Comparison of ENCODE assay signal across 34 mouse cellular contexts in the genomic region with DNA sequence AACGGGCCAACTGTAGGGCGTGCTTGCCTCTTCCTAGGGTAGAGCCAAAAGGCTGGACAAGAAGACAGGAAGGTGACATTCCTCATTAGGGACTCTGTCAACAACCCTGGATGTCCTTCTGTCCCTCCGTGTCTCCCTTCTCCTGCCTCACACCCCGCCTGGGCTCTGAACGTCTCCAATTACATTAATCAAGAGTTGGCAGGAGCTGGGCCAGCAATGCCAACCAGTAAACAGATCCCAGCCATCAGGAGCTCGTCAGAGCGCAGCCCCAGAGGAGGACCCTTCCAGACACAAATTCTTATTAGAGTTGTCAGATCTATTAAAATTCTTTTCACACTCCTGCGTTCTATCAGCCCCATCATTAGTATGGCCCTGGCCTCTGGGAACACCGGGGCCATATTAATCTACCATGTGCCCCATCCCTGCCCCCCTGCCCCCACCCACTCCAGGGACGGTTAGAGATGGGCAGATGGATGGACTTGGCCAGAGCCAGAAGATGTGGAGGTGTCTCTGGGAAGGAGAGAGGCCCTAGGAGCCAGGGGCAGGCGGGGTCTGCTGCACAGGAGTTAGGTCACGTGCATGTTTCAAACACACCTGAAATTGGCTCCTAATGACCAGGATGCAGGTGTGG.
DNase-seq lines count a peak whose midpoint lies in the region; ATAC-seq and TF ChIP-seq lines count a peak whose summit lies in the region.
"Had no signal": no experiment of that assay in that cellular context is flagged by ENCODE, and none has a peak within 500 bp of the region (broad histone marks: within the 10 kb centered on the region; RNA-seq: fewer than 3 reads in every experiment).

No protein-coding gene starts in this region.

- TF ChIP-seq CTCF in hindbrain, postnatal 0 days (IDR thresholded peaks at IDR 0.05; ENCODE audit: low read depth) = no peak
- TF ChIP-seq CTCF in CH12.LX (conservative IDR thresholded peaks at IDR 0.05 in 1 of 2, IDR thresholded peaks at IDR 0.05 in 1 of 2; ENCODE audit: low read depth in 2 of 2, low read length in 2 of 2) = no peak
- no peak for TF ChIP-seq CTCF in brain, embryonic 14.5 days (IDR thresholded peaks at IDR 0.05; ENCODE audit: borderline replicate concordance, extremely low read depth, insufficient read depth, insufficient read length)

- no peak for TF ChIP-seq EP300 in CH12.LX (IDR thresholded peaks at IDR 0.05; ENCODE audit: low read length)

- no peaks in the 10 kb centered on the region for H3K27me3 ChIP-seq in hindbrain, postnatal 0 days (ENCODE audit: insufficient read depth, low read length)
- H3K27me3 ChIP-seq in hindbrain, embryonic 11.5 days (ENCODE audit: control insufficient read depth, insufficient read depth, low read length) = no peaks in the 10 kb centered on the region
- H3K27me3 ChIP-seq in CH12.LX (replicated peaks) = peaks cover 59% of the 10 kb centered on the region
- H3K27me3 ChIP-seq: embryonic facial prominence, embryonic 13.5 days; midbrain, embryonic 15.5 days; neural tube, embryonic 12.5 days had no signal

- in situ Hi-C loops in CH12.LX (cut with MboI; ENCODE audit: low pct_ligation_motif_present, low pct_unique_long_range_greater_than_20kb, low sequenced_read_pairs) = no loop called here

- intact Hi-C loops in gastrocnemius, postnatal 36 days (cut with DNase I) = no loop called here

- no peak overlapping the region for H3K4me2 ChIP-seq in hindbrain, postnatal 0 days (ENCODE audit: low read depth, low read length)
- no peak overlapping the region for H3K4me2 ChIP-seq in hindbrain, embryonic 11.5 days (replicated peaks; ENCODE audit: low read depth, low read length)
- H3K4me2 ChIP-seq in CH12.LX (ENCODE audit: insufficient read depth, low read depth, poor library complexity, severe bottlenecking) = no peak overlapping the region
- H3K4me2 ChIP-seq: embryonic facial prominence, embryonic 13.5 days; midbrain, embryonic 15.5 days; neural tube, embryonic 12.5 days had no signal

- peak; percentile 55 for ATAC-seq in hindbrain, postnatal 0 days
- ATAC-seq in hindbrain, embryonic 11.5 days (ENCODE audit: low FRiP score) = no peak
- ATAC-seq: activated CD4-positive, CD25-positive, alpha-beta regulatory T cell, adult 4 months; CD4-positive, CD25-positive, alpha-beta regulatory T cell, adult 4 months; forebrain, postnatal 0 days; inflammation-experienced regulatory T-cells, adult 6 months; midbrain, embryonic 15.5 days had no signal

- no peaks in the 10 kb centered on the region for H3K9me3 ChIP-seq in hindbrain, postnatal 0 days (ENCODE audit: low read length)
- H3K9me3 ChIP-seq in hindbrain, embryonic 11.5 days (ENCODE audit: control insufficient read depth, low read length) = no peaks in the 10 kb centered on the region
- peaks cover 13% of the 10 kb centered on the region for H3K9me3 ChIP-seq in CH12.LX (replicated peaks; ENCODE audit: low read length)
- H3K9me3 ChIP-seq: embryonic facial prominence, embryonic 13.5 days; forebrain, embryonic 10.5 days; heart, embryonic 10.5 days; midbrain, embryonic 15.5 days; neural tube, embryonic 12.5 days had no signal

- H3K27ac ChIP-seq in hindbrain, postnatal 0 days = no peak overlapping the region
- H3K27ac ChIP-seq in hindbrain, embryonic 11.5 days (ENCODE audit: low read depth, low read length) = no peak overlapping the region
- H3K27ac ChIP-seq in CH12.LX (ENCODE audit: insufficient read depth, low read depth) = no peak overlapping the region
- H3K27ac ChIP-seq: embryonic facial prominence, embryonic 13.5 days; forebrain, embryonic 10.5 days; heart, embryonic 10.5 days; left cerebral cortex, adult 2 months; liver, embryonic 14.5 days; macrophage; midbrain, embryonic 15.5 days; neural tube, embryonic 12.5 days had no signal

- TF ChIP-seq POLR2A in CH12.LX (IDR thresholded peaks at IDR 0.05; ENCODE audit: low read depth, low read length) = no peak
- TF ChIP-seq POLR2A in brain, embryonic 14.5 days (IDR thresholded peaks at IDR 0.05; ENCODE audit: borderline replicate concordance, extremely low read depth, insufficient read depth, insufficient read length, poor library complexity, severe bottlenecking) = no peak

- no peak for TF ChIP-seq RAD21 in CH12.LX (IDR thresholded peaks at IDR 0.05; ENCODE audit: low read depth, low read length)

- WGBS in hindbrain, postnatal 0 days = 45% methylated on average over 12 of the region's 12 CpGs
- WGBS in hindbrain, embryonic 11.5 days = 57% methylated on average over 12 of the region's 12 CpGs

- dilution Hi-C loops in CH12.LX (cut with MboI; ENCODE audit: extremely low pct_ligation_motif_present, extremely low pct_unique_long_range_greater_than_20kb, low sequenced_read_pairs) = no loop called here

- DNase-seq in gastrocnemius, adult 18-20 months (ENCODE audit: low spot score) = peak; percentile 39
- DNase-seq in gastrocnemius, postnatal 36 days = no peak
- DNase-seq in hindbrain, postnatal 0 days (ENCODE audit: low spot score) = peak; percentile 60
- no peak for DNase-seq in hindbrain, embryonic 11.5 days (ENCODE audit: low spot score)
- DNase-seq in CH12.LX (ENCODE audit: extremely low read depth) = no peak
- DNase-seq in brain, embryonic 14.5 days (ENCODE audit: low read depth) = peak; percentile 60
- DNase-seq in layer of hippocampus, adult 8-10 months (ENCODE audit: low spot score in 2 of 2) = no peak
- DNase-seq in ovary, postnatal 36 days (ENCODE audit: low spot score) = no peak
- DNase-seq: adrenal gland, adult 2 months; adrenal gland, postnatal 36 days; cerebellum, adult 8-10 months; forebrain, postnatal 0 days; heart, adult 11 months; heart, postnatal 36 days; kidney, adult 11 months; kidney, postnatal 14 days; liver; lung, adult 2 months; lung, postnatal 10 days; right cerebral cortex, postnatal 4 days; thymus, adult 2 months; thymus, postnatal 4 days had no signal

- H3K4me3 ChIP-seq in hindbrain, postnatal 0 days (ENCODE audit: low read length) = no peak overlapping the region
- no peak overlapping the region for H3K4me3 ChIP-seq in hindbrain, embryonic 11.5 days (ENCODE audit: low read depth, low read length)
- H3K4me3 ChIP-seq in CH12.LX (replicated peaks in 1 of 3; ENCODE audit: low read depth in 2 of 3, low read length in 2 of 3, poor library complexity in 1 of 3) = no peak overlapping the region
- H3K4me3 ChIP-seq: embryonic facial prominence, embryonic 13.5 days; forebrain, embryonic 10.5 days; heart, embryonic 10.5 days; left cerebral cortex, adult 2 months; midbrain, embryonic 15.5 days; myocyte; neural tube, embryonic 12.5 days had no signal

- no peaks in the 10 kb centered on the region for H3K36me3 ChIP-seq in hindbrain, postnatal 0 days (ENCODE audit: insufficient read depth, low read length)
- peaks cover 4% of the 10 kb centered on the region; the same call in 1 of the 2 replicates for H3K36me3 ChIP-seq in hindbrain, embryonic 11.5 days (ENCODE audit: control insufficient read depth, insufficient read depth, low read length)
- H3K36me3 ChIP-seq in CH12.LX (replicated peaks in 1 of 2; ENCODE audit: control insufficient read depth in 1 of 2, insufficient read depth in 1 of 2, low read length in 1 of 2) = no peaks in the 10 kb centered on the region
- H3K36me3 ChIP-seq: heart, embryonic 10.5 days; midbrain, embryonic 15.5 days had no signal

- no peaks in the 10 kb centered on the region for H3K79me2 ChIP-seq in CH12.LX (replicated peaks; ENCODE audit: control insufficient read depth, extremely low read depth, insufficient read depth, poor library complexity, severe bottlenecking)

- H3K9ac ChIP-seq in hindbrain, postnatal 0 days (replicated peaks; ENCODE audit: low read length) = no peak overlapping the region
- H3K9ac ChIP-seq in hindbrain, embryonic 11.5 days (ENCODE audit: low read depth, low read length) = no peak overlapping the region
- H3K9ac ChIP-seq in CH12.LX (ENCODE audit: insufficient read depth, low read depth) = no peak overlapping the region
- H3K9ac ChIP-seq: embryonic facial prominence, embryonic 13.5 days; forebrain, postnatal 0 days; liver, embryonic 14.5 days; midbrain, embryonic 15.5 days; neural tube, embryonic 12.5 days had no signal

- no peaks in the 10 kb centered on the region for H3K4me1 ChIP-seq in hindbrain, postnatal 0 days (ENCODE audit: insufficient read depth, low read length)
- no peaks in the 10 kb centered on the region for H3K4me1 ChIP-seq in hindbrain, embryonic 11.5 days (replicated peaks; ENCODE audit: control insufficient read depth, insufficient read depth, low read length)
- peaks cover 15 to 21% of the 10 kb centered on the region in 2 experiments for H3K4me1 ChIP-seq in CH12.LX (ENCODE audit: control insufficient read depth in 1 of 2, insufficient read depth in 2 of 2)
- H3K4me1 ChIP-seq: neural tube, embryonic 12.5 days had no signal

TF ChIP-seq in CH12.LX, 34 proteins besides CTCF, POLR2A, EP300 and RAD21:
- TF ChIP-seq ZC3H11A (IDR thresholded peaks at IDR 0.05; ENCODE audit: low read depth, low read length) = no peak
- 0 out of 2 replicates have a peak, but pooled peaks have one; percentile 25 for TF ChIP-seq BHLHE40 (IDR thresholded peaks at IDR 0.05; ENCODE audit: low read depth, low read length)

Comparison
In these comparisons a context has a peak if more than half of its experiments do, and no peak if none do; other contexts are left out.
1. DNase-seq: peak in gastrocnemius, adult 18-20 months (single experiment), hindbrain, postnatal 0 days (single experiment) and brain, embryonic 14.5 days (single experiment); none in gastrocnemius, postnatal 36 days (0 of 2), hindbrain, embryonic 11.5 days (single experiment), CH12.LX (single experiment), layer of hippocampus, adult 8-10 months (0 of 2) and ovary, postnatal 36 days (single experiment).